Mouse (Mus musculus) effector memory CD4-positive, alpha-beta T cell, adult 7 months (primary cell): ENCODE data around the gene Myoz1. TPM values are rescaled to one million over a fixed set of nuclear protein-coding genes. Genes with fewer than 3 reads are reported as not detected.

ENCODE experiments used
- polyA plus RNA-seq: library from polyadenylated mRNA; unstranded; fragments of 100-300 nt; shearing (Covaris generic); gene quantifications from one replicate; pipeline ENCODE4 v1.2.1, GENCODE M21; 2017

Myoz1 gene
- 1.0 TPM for polyA plus RNA-seq

DNA sequence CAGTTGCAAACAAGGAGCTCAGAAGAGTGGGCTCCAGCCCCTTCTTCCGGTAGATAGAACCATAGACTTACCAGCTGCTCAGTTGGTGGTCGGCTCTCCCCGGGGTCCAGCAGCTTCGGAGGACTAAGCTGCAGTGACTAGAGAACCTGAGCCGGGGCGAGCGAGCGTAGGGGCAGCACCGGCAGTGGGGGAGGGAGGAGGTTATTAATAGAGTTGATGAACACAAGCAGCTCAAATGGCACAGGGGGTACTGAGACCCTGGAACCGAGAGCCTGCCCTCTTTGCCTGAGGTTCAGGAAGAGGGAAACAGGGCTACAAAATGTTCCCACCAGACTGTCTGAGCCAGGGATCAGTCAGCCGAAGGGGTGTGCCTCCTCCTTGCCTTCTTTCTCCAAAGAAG lies at the start of gene Myoz1:
Gene Myoz1 (minus strand): TSS at position 180 of the 400 bp plus-strand sequence.

DNA sequence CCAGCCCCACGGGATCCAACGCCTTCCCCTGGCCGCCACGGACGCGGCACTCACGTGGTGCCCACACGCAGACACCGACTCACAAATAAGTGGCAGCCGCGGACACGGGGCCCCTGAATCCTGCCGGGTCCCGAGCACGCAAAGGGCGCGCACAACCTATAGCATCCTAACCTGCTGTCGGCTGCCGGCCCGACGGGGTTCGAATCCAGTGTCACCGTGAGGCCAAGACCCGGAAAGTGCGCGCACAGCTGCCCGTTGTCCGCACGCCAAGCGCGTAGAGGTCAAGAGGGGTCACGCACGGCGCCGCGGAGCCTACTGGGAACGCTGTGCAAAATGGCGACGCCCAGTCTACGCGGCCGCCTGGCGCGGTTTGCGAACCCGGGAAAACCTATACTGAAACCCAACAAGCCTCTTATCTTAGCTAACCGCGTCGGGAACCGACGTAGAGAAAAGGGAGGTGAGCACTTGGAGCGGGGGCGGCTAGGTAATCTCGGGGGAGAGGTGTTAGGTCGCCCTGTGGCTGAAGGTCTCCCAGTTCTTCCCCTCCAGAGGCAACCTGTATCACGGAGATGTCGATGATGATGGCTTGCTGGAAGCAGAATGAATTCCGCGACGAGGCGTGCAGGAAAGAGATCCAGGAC lies 46.5 kb upstream of the Myoz1 start, which contains the start of gene Chchd1:
Gene Chchd1 (plus strand): TSS at position 266 of the 641 bp plus-strand sequence.

DNA sequence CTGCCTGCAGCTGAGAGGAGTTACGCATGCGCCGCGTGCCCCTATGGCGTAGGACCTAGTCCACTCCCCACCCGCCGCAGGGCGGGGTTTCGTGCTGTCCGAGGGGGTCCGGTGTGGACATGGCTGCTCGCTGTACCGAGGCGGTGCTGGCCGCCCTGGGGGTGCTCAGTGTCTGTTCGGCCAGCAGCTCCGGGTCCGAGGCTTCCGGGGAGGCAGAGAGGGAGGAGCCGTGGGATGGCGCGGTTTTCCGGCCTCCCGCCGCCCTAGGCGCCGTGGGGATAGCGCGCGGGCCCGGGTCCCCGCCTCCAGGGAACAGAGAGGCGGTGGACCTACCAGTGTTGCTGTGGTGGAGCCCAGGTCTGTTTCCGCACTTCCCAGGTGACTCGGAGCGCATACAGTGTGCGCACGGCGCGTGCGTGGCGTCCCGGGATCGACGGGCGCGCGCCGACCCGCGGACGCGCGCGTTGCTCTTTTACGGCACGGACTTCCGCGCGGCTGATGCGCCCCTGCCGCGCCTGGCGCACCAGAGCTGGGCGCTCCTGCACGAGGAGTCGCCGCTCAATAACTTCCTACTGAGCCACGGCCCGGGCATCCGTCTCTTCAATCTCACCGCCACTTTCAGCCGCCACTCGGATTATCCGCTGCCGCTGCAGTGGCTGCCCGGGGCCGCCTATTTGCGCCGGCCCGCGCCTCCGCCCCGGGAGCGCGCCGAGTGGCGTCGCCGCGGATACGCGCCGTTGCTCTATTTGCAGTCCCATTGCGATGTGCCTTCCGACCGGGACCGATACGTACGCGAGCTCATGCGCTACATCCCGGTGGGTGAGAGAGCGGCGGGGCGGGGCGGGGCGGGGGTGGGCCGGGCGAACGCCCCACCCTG lies 38.8 kb upstream of the Myoz1 start, which contains the start of gene Fut11:
Gene Fut11 (plus strand): TSS at position 85 of the 877 bp plus-strand sequence.

DNA sequence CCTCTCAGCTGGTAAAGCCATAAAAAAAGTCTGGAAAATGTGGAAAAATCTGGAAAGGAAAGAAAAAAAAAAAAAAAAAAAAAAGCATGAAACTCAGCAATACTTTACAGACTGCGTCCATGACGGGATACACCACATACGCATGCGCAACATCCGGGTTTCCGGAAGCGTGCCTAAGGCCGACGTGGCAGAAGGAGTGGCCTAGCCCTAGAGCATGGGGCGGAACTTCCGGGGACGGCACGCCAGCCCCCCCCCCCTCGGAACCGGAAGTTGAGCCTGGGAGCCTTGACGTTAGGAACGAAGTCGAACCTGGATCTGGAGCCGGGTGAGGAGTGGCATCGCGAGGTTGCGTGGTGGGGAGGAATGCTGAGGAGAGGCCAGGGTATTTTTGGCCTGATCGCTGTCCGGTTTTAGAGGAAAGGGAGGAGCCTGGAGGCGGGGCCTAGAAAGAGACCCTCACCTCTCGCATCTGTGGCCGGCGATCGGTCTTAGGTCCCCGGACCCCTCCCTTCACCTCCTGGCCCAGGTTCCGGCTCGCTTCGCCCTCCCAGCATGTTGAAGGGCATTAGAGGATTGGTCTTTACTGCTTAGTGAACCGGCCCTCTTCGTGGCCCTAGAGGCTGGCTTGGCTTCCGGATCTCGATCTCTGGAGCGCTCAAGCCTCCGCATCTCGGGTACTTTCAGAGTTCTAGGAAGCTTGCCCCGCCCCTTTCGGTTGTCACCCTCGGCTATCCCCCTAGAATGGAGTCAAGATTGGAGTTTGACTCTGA lies 17.9 kb upstream of the Myoz1 start, which contains the start of gene Sec24c:
Gene Sec24c (plus strand): TSS at position 245 of the 770 bp plus-strand sequence.

DNA sequence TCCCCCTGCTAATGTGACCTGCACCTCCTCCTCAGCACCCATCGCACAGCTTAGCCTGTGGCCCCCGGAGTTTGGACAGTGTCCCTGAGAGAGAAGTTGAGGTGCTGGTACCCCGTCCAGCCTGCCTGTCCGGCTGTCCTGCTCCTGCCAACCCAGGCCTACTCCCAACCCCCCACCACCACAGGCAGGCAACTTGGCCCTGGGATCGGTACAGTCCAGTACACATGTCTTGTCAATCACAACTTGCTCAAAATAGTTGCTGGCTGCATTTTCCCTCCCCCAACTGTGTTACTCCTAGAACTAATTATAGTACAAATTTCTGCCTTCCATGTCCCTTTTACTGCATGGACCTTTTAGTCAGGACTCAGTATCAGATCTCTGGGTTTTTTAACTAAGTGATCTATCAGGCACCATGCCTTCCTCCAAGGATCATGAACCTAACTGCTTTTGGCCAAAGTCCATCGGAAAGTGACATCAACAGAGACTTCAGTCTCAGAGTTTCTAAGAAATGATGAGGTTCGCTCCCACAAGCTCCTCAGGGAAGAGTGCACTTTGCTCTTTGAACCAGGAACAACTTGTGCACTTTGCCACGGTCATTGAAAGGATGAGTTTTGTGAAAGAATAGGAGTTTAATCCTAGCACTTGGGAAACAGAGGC lies 11.9 kb upstream of the Myoz1 start, which contains the start of gene Synpo2l:
Gene Synpo2l (minus strand): TSS at position 201 of the 657 bp plus-strand sequence.

DNA sequence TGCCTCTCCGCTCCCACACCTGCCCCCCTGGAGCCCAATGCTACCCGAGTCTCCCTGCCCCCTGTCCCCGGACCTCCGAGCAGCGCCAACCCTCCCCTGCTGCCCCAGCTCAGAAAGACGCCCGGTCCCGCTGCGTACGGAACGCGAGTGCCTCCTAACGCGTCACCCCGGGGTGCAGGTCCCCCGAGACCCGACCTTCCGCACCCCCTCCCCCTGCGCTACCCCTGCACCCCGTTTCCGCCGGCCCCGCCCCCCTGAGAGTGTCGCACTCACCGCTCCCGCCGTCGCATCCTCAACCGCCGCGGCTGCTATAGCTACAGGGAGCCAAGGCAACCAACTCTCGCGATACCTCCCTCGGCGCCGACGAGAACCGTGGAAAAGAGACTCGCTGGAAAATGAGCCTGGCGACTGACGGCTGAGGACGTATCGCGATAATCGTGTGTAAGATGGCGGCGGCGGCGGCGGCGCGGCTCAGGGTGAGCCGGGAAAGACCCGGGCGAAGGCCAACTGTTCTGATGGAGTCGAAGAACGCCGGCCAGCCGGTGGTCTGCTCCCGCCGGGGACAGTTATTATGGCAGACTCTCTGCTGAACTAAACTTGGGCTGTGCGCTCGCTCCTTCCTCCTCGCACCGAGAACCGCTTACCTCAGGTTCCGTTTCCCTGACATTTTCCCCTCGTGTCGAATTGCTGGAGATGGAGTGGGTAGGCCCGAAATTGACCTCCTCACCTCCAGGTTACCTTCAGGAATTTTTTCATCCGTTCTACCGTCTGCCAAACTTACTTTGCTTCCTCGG lies 15.5 kb downstream of the Myoz1 start, which contains the start of gene Usp54:
Gene Usp54 (minus strand): TSS at position 420 of the 794 bp plus-strand sequence.

Other genes with a start within 250 kb of the Myoz1 start
- gene Cfap70, start 204.3 kb downstream of the Myoz1 start, polyA plus RNA-seq: 0.35 TPM
- 69.9 TPM for gene Anxa7, start 176.4 kb downstream of the Myoz1 start, polyA plus RNA-seq
- 1.9 TPM for gene Mss51, start 159.6 kb downstream of the Myoz1 start, polyA plus RNA-seq
- 21.1 TPM for gene Ppp3cb, start 110.0 kb downstream of the Myoz1 start, polyA plus RNA-seq
- 2.1 TPM for gene Usp54, start 15.5 kb downstream of the Myoz1 start, polyA plus RNA-seq
- gene Synpo2l, start 11.8 kb upstream of the Myoz1 start, polyA plus RNA-seq: not detected
- 223 TPM for gene Sec24c, start 17.8 kb upstream of the Myoz1 start, polyA plus RNA-seq
- gene Fut11, start 38.4 kb upstream of the Myoz1 start, polyA plus RNA-seq: 9.4 TPM
- gene Chchd1, start 46.5 kb upstream of the Myoz1 start, polyA plus RNA-seq: 83.9 TPM
- 27.9 TPM for gene Zswim8, start 51.0 kb upstream of the Myoz1 start, polyA plus RNA-seq
- 25.3 TPM for gene Ndst2, start 78.0 kb upstream of the Myoz1 start, polyA plus RNA-seq
- gene Camk2g, start 137.5 kb upstream of the Myoz1 start, polyA plus RNA-seq: 9.6 TPM
- gene Plau, start 180.1 kb upstream of the Myoz1 start, polyA plus RNA-seq: not detected